Mouse (Mus musculus) testis, postnatal 14 days (tissue): Measurements from ENCODE around the gene Celf2.
A peak's percentile ranks its signal among the peaks of the same experiment; 100 is the strongest.

ENCODE experiments used
- DNase-seq: peaks from one replicate; pipeline ENCODE4 v3.0.0; 2021; ENCODE audit warnings: low spot score

Gene Celf2

GRCm38 (mm10) chr2:6869956-6870710 is 639.2 kb downstream of the Celf2 start:
- no peak for DNase-seq

- no peak for DNase-seq
Measured at GRCm38 (mm10) chr2:6867297-6867696, 642.1 kb downstream of the Celf2 start.

GRCm38 (mm10) chr2:6865785-6866184 is 643.6 kb downstream of the Celf2 start:
- DNase-seq = no peak

- no peak for DNase-seq
Measured at GRCm38 (mm10) chr2:6850102-6850644, 659.2 kb downstream of the Celf2 start.

- DNase-seq = no peak
Measured at GRCm38 (mm10) chr2:6849388-6849787, 660.0 kb downstream of the Celf2 start.

GRCm38 (mm10) chr2:6830021-6830420 is 679.3 kb downstream of the Celf2 start:
- DNase-seq = no peak

- peak; percentile 14 for DNase-seq
Measured at GRCm38 (mm10) chr2:6827583-6827982, 681.8 kb downstream of the Celf2 start.

GRCm38 (mm10) chr2:6823021-6823420 is 686.3 kb downstream of the Celf2 start:
- no peak for DNase-seq

- no peak for DNase-seq
Measured at GRCm38 (mm10) chr2:6821593-6821992, 687.8 kb downstream of the Celf2 start.

GRCm38 (mm10) chr2:6815281-6815680 is 694.1 kb downstream of the Celf2 start:
- DNase-seq = no peak

- DNase-seq = no peak
Measured at GRCm38 (mm10) chr2:6808736-6809135, 700.6 kb downstream of the Celf2 start.

- DNase-seq = no peak
Measured at GRCm38 (mm10) chr2:6796754-6797153, 712.6 kb downstream of the Celf2 start.

- DNase-seq = no peak
Measured at GRCm38 (mm10) chr2:6795995-6796588, 713.3 kb downstream of the Celf2 start.

GRCm38 (mm10) chr2:6794858-6795257 is 714.5 kb downstream of the Celf2 start:
- DNase-seq = no peak

GRCm38 (mm10) chr2:6790876-6791275 is 718.5 kb downstream of the Celf2 start:
- no peak for DNase-seq

GRCm38 (mm10) chr2:6786494-6787144 is 722.7 kb downstream of the Celf2 start:
- DNase-seq = no peak

GRCm38 (mm10) chr2:6770214-6770613 is 739.1 kb downstream of the Celf2 start:
- DNase-seq = no peak

GRCm38 (mm10) chr2:6762381-6762780 is 747.0 kb downstream of the Celf2 start:
- DNase-seq = no peak

GRCm38 (mm10) chr2:6743173-6743572 is 766.2 kb downstream of the Celf2 start:
- DNase-seq = no peak

GRCm38 (mm10) chr2:6739998-6740668 is 769.2 kb downstream of the Celf2 start:
- no peak for DNase-seq

GRCm38 (mm10) chr2:6732026-6732425 is 777.3 kb downstream of the Celf2 start:
- no peak for DNase-seq

- no peak for DNase-seq
Measured at GRCm38 (mm10) chr2:6730860-6731259, 778.5 kb downstream of the Celf2 start.
